ENCODE assay signal across 22 mouse cellular contexts in genomic region chrX:100516683-100517082, GRCm38 (mm10). TPM values are rescaled to one million over a fixed set of nuclear protein-coding genes. Genes with fewer than 3 reads are reported as not detected.
"Had no signal": no experiment of that assay in that cellular context is flagged by ENCODE, and none has a peak within 500 bp of the region (broad histone marks: within the 10 kb centered on the region; RNA-seq: fewer than 3 reads in every experiment).

No protein-coding gene starts in this region.

- H3K4me1 ChIP-seq: intestine, embryonic 15.5 days; limb, embryonic 10.5 days; liver, embryonic 15.5 days; midbrain, embryonic 13.5 days; stomach, embryonic 15.5 days had no signal

- H3K27ac ChIP-seq: intestine, embryonic 15.5 days; limb, embryonic 10.5 days; liver, embryonic 15.5 days; midbrain, embryonic 13.5 days; stomach, embryonic 15.5 days had no signal

- H3K4me3 ChIP-seq: intestine, embryonic 15.5 days; limb, embryonic 10.5 days; liver, embryonic 15.5 days; midbrain, embryonic 13.5 days; stomach, embryonic 15.5 days had no signal

- DNase-seq: kidney, adult 18-20 months; kidney, postnatal 10 days; kidney, postnatal 4 days; lung, adult 2 months; lung, postnatal 36 days; thymus, postnatal 36 days had no signal

RNA-seq across cellular contexts. Expression of gene Dgat2l6, which starts 8.0 kb away (rescaled TPM):
- total RNA-seq: megakaryocyte progenitor cell, adult 5-6 weeks; midbrain, postnatal 0 days had no signal
- polyA plus RNA-seq: intestine, embryonic 15.5 days; kidney, embryonic 14.5 days; limb, embryonic 10.5 days; limb, embryonic 14.5 days; liver, embryonic 11.5 days; liver, embryonic 15.5 days; lung, adult 2 months; lung, postnatal 0 days; midbrain, embryonic 13.5 days; midbrain, postnatal 0 days; neural tube, embryonic 14.5 days; spleen, adult 2 months; stomach, embryonic 15.5 days; thymus, postnatal 0 days had no signal

RNA-seq across cellular contexts. Expression of gene Awat1, which starts 55.4 kb away (rescaled TPM):
- total RNA-seq: layer of hippocampus, postnatal 25 days; left cerebral cortex, adult 8-10 months; megakaryocyte progenitor cell, adult 5-6 weeks; midbrain, postnatal 0 days had no signal
- polyA plus RNA-seq: intestine, embryonic 15.5 days; kidney, embryonic 14.5 days; limb, embryonic 10.5 days; limb, embryonic 14.5 days; liver, embryonic 11.5 days; liver, embryonic 15.5 days; lung, adult 2 months; midbrain, embryonic 13.5 days; midbrain, postnatal 0 days; neural tube, embryonic 14.5 days; spleen, adult 2 months; stomach, embryonic 15.5 days; thymus, postnatal 0 days had no signal
